Mouse (Mus musculus) right cerebral cortex, postnatal 4 days (tissue): ENCODE measurements around the gene Gm5431.
"Not testable (repeated sequence)": the region's sequence is repeated elsewhere in the genome, so short reads cannot be mapped to it uniquely, and the experiment has no call there.

Experiments
- DNase-seq: peaks from one replicate; pipeline ENCODE4 v3.0.0-alpha.2; 2022

Gene Gm5431

GRCm38 (mm10) chr11:48902021-48902420 is at the start of gene Gm5431:
Gm5431 (minus strand) TSS chr11:48902214.
- no peak for DNase-seq

DNA sequence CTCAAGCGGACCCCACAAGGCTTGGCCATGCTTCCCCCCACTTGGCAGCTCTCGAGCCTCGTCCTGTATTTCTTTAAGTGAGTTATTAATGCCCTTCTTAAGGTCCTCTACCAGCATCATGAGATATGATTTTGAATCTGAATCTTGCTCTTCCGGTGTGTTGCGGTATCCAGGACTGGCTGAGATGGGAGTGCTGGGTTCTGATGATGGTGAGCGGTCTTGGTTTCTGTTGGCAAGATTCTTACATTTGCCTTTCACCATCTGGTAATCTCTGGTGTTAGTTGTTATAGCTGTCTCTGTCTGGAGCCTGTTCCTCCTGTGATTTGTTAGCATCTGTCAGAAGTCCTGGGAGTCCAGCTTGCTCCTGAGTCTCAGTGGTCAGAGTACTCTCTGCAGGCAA is 44.1 kb upstream of the Gm5431 start, which contains the start of gene Psme2b:
Gene Psme2b (minus strand): TSS at position 101 of the 400 bp plus-strand sequence.
- not testable (repeated sequence) for DNase-seq

- DNase-seq, result not testable (repeated sequence)
Measured at GRCm38 (mm10) chr11:48939286-48939685, 37.3 kb upstream of the Gm5431 start.

DNA sequence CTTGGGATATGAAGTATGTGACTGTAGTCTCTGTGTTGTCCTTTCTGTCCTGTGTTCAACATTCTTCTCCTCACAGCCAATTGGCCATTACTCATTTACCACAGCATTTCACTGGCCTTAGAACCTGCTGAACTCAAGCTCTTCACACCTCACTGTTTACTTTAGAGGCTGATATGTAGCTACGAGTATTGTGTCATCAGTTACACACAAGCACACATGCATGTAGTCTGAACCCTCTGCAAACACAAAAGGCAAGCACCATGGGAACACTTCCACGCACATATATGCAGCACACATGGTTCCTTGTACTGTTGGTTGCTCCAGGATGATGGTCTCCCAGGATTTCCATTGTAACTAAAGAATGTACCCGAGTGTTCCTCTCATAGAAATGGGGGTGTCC is 33.3 kb upstream of the Gm5431 start:
- not testable (repeated sequence) for DNase-seq

GRCm38 (mm10) chr11:48933923-48934322 is 31.9 kb upstream of the Gm5431 start:
- DNase-seq, result not testable (repeated sequence)

GRCm38 (mm10) chr11:48933422-48933821 is 31.4 kb upstream of the Gm5431 start:
- not testable (repeated sequence) for DNase-seq

DNA sequence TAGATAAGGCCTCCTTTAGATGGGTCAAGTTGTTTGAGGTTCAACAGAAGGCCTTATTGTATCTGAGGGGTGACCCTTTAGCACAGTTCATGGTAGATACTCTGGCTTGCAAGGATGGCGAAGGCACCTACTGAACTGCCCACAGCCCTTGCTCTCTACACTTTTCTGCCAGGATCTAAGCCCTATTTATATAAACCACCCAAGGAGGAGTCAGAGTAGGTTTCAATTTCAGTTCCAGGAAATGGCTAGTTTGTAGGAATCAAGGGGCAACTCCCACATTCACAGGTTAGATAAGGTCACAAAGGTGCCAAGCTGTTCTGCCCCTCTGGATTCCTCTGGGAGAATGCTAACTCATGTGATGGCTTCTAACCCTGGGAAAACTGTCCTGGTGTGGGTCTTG is 26.1 kb upstream of the Gm5431 start:
- DNase-seq, result not testable (repeated sequence)

DNA sequence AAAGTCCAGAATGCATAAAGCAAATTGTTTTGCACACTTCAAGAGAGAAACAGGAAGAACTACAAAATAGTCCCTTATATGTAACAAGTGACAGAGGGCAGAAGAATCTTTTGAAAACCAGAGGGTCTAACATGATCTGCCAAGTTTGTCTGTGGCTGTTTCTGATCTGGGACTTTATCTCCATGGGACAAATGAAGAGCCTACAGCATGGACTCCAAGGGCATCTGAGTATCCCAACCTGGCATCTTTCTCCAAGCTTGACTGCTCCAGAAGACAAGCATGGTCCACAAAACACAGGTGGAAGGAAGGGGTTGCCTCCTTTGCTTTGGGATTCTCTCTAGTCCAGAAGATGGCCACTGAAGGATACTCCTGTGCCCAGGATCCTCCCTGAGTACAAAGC is 24.4 kb upstream of the Gm5431 start:
- DNase-seq, result not testable (repeated sequence)

DNA sequence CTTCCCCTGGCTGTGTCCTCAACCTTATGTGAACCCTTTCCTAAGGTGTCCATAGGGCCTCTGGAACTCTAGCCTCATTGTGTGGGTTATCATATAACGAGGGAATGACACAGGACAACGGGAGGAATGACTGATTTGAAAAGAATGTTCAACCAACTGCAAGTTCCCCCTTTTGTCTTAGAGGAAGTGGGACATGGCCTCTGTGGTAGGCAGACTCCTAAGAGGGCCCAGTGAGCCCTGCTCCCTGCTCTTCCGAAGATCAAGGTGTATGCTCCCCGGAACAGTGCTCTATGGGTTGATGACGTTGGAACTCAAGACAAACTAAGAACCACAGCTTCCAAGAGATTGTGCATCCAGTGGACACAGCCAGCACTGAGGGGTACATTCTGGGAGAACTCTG is 21.8 kb upstream of the Gm5431 start:
- DNase-seq, result not testable (repeated sequence)

- no peak for DNase-seq
Measured at GRCm38 (mm10) chr11:48918380-48918779, 16.4 kb upstream of the Gm5431 start.

GRCm38 (mm10) chr11:48913611-48914010 is 11.6 kb upstream of the Gm5431 start:
- no peak for DNase-seq

- no peak for DNase-seq
Measured at GRCm38 (mm10) chr11:48908459-48908858, 6.4 kb upstream of the Gm5431 start.

- not testable (repeated sequence) for DNase-seq
Measured at GRCm38 (mm10) chr11:48901567-48901930, 465 bp downstream of the Gm5431 start.

DNA sequence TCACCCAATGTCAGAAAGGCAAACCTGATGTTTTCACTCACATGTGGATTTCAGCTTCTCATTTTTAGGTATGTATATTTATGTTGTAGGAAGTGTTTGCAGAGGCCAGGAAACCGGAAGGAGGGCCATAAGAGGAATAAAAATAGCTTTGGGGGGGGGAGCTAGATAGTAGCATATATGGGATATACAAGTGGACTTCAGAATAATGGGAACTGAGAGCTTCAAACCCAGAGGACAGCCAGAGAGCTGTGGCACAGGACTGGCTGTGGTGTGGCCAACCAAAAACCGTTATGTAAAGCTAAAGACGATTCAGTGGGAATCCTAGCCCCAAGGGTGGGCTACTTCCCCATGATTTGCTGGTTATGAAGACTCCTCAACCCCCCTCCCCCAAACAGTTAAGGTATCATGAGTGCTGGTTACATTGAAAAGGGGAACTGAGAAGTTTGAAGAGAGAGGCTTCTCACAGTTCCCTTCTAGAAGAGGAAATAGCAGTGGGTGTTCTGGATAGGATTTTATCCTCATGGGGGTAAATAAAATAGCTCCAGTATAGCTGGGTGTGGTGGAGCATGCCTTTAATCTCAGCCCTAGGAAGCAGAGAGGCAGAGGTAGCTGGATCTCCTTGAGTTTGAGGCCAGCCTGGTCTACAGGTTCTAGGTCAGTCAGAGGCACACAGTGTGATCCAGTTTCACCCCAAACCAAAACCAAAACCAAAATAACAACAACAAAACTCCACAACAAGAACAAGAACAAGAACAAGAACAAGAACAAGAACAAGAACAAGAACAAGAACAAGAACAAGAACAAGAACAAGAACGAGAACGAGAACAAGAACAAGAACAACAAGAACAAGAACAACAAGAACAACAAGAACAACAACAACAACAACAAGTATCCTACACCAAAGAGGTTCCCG is 1.1 kb downstream of the Gm5431 start:
- not testable (repeated sequence) for DNase-seq

- DNase-seq, result no peak
Measured at GRCm38 (mm10) chr11:48898812-48899431, 3.1 kb downstream of the Gm5431 start.

- no peak for DNase-seq
Measured at GRCm38 (mm10) chr11:48876680-48877079, 25.3 kb downstream of the Gm5431 start.

DNA sequence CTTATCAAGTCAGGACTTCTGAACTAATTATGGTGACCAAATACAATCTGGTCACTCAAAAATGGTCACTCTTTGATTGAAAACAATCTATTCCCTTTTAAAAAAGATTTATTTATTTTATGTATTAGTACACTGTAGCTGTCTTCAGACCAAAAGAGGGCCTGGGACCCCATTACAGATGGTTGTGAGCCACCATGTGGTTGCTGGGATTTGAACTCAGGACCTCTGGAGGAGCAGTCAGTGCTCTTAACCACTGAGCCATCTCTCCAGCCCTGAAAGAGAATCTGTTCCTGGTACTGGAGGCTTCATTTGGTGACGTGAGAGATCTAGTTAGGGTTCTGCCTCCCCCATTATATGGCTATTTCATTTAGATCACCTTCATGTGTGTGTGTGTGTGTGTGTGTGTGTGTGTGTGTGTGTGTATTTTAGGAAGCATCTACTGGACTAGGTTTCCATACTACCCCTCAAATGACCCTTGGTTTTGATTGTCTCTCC is 26.6 kb downstream of the Gm5431 start:
- not testable (repeated sequence) for DNase-seq

- peak; percentile 58 for DNase-seq
Measured at GRCm38 (mm10) chr11:48874465-48874864, 27.5 kb downstream of the Gm5431 start.

DNA sequence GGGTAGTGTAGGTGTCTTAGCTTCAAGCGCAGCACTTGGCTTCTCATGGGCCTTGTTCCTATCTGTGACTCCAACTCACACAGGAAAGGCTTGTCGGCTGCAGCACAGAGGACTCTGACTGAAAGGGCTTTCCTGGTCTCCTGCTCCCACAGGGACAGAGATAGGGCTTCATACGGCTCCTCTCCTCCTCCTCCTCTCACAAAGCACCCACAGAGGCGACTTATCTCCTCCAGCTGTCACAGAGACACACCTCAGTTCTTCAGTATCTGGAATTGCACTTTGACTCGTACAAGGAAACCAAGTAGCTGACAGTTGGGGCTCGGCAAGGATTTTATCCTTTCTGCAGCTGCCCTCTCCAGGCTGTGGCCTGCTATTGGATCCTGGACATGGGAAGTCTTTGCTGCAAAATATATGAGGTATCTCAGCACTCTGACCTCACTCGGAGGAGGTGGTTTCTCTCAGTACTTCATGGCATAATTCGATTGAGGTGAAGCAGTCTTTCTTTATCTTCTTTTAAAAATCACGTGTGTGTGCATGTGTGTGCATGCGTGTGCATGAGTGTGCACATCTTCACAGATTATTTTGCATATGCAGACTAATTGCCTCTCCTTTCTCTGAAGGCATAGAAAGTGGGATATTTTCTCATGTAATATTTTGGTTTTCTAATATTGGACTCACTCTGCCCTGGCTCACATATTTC is 28.3 kb downstream of the Gm5431 start:
- no peak for DNase-seq

GRCm38 (mm10) chr11:48872695-48873300 is 29.2 kb downstream of the Gm5431 start:
- no peak for DNase-seq

DNA sequence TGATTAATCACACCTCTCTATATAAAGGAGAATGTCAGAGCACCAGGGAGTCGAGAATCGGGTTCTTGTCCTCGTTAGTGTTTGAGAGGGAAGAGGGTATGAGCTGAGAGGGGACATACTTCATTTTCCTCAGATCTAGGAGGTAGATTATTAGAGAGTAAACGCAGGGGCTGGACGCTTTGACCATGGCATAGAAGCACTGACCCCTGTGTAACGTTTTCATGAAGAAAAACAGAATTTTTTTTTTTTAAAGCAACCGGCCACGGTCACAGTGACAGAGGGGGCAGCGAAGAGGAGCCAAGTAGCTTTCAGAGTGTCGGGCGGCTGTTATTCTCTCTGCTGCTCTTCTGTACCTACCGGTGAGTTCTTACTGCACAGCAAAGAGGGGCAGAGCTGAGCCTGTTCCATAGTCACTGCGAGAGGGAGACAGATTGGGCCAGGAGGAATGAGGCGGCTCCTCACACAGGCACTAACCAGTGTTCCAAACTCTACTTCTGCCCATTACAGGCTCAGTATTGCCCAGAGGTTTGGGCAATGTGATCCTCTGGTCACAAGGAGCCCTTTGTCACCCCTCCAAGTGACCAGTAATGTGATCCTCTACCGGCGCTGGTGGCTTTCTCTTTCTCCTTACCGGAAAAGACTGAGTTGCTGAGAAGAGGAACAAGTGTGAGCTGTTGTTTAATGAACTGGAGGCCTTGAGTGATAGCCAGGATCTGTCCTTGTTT is 30.0 kb downstream of the Gm5431 start:
- peak; percentile 11 for DNase-seq

DNA sequence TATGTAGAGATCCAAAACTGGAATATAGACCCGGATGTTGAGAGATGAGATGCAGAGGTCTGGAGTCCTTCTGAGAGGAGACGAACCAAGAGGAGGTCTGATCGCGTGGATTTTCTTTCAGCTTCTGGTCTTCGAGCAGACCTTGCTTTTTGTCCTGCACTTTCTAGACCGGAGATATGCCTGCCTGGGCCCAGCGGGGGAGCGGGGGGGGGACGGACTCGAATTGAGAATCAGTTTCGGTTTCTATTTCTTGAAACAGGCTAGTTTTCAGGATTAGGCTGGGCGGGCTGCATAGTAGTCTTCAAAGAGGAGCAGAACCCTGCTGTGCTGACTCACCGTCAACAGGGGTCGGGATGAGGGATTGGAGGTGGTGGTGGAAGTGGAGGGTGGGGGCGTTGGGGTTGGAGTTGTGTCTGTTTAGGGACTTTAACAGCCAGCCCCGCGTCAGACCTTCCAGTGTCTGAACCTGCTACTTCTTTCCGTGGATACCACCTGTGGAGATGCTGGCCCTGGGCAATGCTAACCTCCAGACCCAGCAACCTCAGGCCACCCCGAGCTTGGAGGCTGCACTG is 30.7 kb downstream of the Gm5431 start, which contains the start of gene Irgm1:
Gene Irgm1 (minus strand): TSS at position 483 of the 572 bp plus-strand sequence.
- peak; percentile 31 for DNase-seq
